Mouse (Mus musculus) liver, embryonic 11.5 days (tissue): Measurements from ENCODE around the gene Igfals. TPM values are rescaled to one million over a fixed set of nuclear protein-coding genes. Genes with fewer than 3 reads are reported as not detected.

ENCODE experiments used
- ATAC-seq: fragments of 200-750 bp; cut with Nextera tagmentation; replicated peaks from 2 replicates; pipeline ENCODE4 v1.8.0; 2017; ENCODE audit warnings: moderate number of reproducible peaks, mild to moderate bottlenecking, moderate TSS enrichment, moderate library complexity; ENCODE audit not compliant: low FRiP score
- DNase-seq: peaks from one replicate; pipeline ENCODE4 v3.0.0-alpha.2; 2017; ENCODE audit warnings: low spot score
- H3K27ac ChIP-seq: fragments of 300-500 bp; sonication (generic); 2 replicates; pipeline ENCODE4 v1.5.1; 2014; ENCODE audit warnings: mild to moderate bottlenecking, low read depth, low read length, control low read depth
- H3K27me3 ChIP-seq: fragments of 300-500 bp; sonication (generic); replicated peaks from 2 replicates; pipeline ENCODE4 v1.6.1; 2014; ENCODE audit warnings: low read length, mixed read lengths; ENCODE audit not compliant: control insufficient read depth, insufficient read depth
- H3K36me3 ChIP-seq: fragments of 300-500 bp; sonication (generic); 2 replicates; pipeline ENCODE4 v1.6.1; 2014; ENCODE audit warnings: mild to moderate bottlenecking, low read length, moderate library complexity, mixed read lengths; ENCODE audit not compliant: control insufficient read depth, insufficient read depth
- H3K4me1 ChIP-seq: fragments of 300-500 bp; sonication (generic); replicated peaks from 2 replicates; pipeline ENCODE4 v1.6.1; 2014; ENCODE audit warnings: low read length, mixed read lengths; ENCODE audit not compliant: control insufficient read depth, insufficient read depth
- H3K4me2 ChIP-seq: fragments of 300-500 bp; sonication (generic); 2 replicates; pipeline ENCODE4 v1.6.1; 2014; ENCODE audit warnings: mild to moderate bottlenecking, control low read depth, moderate library complexity
- H3K4me3 ChIP-seq: fragments of 300-500 bp; sonication (generic); 2 replicates; pipeline ENCODE4 v1.5.1; 2014; ENCODE audit warnings: low read depth, low read length, control low read depth
- H3K9ac ChIP-seq: fragments of 300-500 bp; sonication (generic); 2 replicates; pipeline ENCODE4 v1.6.1; 2014; ENCODE audit warnings: low read depth, low read length, control low read depth
- H3K9me3 ChIP-seq: fragments of 300-500 bp; sonication (generic); 2 replicates; pipeline ENCODE4 v1.6.1; 2016; ENCODE audit warnings: low read length, inconsistent platforms, mixed read lengths; ENCODE audit not compliant: control insufficient read depth
- WGBS: fragments of 180-500 bp; shearing (Covaris S2); extraction: QIAGEN DNeasy Blood & Tissue Kit; methylation state at CpG from one replicate; pipeline ENCODE4 v1.1.7; 2014; 5-methylcytosine and 5-hydroxymethylcytosine counted together
- polyA plus RNA-seq: library from polyadenylated mRNA; unstranded; fragments of >200 nt; fragmentation: Nextera tagmentation; extraction: Ambion mirVana; gene quantifications from 2 replicates; pipeline ENCODE4 v1.2.1, GENCODE M21; 2014

The Igfals gene
- polyA plus RNA-seq, 1 experiment from 2014 or later = 4.3 TPM

DNA sequence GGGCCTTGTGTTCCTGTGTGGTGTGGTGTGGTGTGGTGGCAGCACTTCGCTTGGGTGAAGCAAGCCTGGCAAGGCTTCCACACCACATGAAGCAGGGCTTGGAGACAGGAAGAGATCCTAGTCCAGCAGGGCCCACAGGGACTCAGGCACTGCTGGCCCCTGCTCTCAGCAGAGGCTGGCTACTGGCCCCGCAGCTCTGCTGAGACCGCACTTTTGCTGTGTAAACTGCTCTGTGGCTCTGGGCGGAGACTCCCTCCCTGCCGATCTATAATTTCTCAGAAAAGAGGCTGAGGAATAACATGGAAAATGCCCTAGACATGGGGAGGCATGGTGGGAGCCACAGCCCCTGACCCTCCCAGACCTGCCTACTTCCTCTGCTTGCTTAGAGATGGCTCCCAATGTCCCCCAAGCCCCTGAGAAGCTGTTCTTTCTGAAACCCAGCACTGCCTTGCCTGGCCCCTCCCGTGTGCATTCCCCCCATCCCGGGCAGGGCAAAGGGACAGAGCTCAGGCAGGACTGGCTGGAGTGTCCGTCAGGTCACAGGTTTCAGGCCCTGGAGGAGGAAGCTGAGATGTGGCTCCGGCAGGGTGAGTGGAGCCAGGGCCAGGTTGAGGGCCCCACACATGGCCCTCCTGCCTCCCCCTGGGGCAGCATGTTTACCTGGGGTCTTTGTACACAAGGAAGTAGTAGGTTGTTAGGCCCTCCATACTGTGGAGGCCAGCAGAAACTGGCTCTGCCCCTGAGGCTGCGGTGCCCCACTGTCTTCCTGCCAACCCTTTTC lies 11.7 kb downstream of the Igfals start:
- ATAC-seq (peak; percentile 10; the same call in 1 of the 2 replicates), DNase-seq (no peak)
- Histone ChIP-seq H3K9me3 (no peaks in the 10 kb centered on the region), H3K9ac (peak overlapping the region; percentile 41), H3K4me2 (peak overlapping the region; percentile 41), H3K36me3 (no peaks in the 10 kb centered on the region), H3K27me3 (no peaks in the 10 kb centered on the region), H3K4me3 (peak overlapping the region; percentile 12; the same call in 1 of the 2 replicates), H3K4me1 (0 out of 2 replicates have a peak, but pooled peaks cover 3% of the 10 kb centered on the region), H3K27ac (peak overlapping the region; percentile 73)
- 56% methylated on average over 10 of the region's 10 CpGs for WGBS

DNA sequence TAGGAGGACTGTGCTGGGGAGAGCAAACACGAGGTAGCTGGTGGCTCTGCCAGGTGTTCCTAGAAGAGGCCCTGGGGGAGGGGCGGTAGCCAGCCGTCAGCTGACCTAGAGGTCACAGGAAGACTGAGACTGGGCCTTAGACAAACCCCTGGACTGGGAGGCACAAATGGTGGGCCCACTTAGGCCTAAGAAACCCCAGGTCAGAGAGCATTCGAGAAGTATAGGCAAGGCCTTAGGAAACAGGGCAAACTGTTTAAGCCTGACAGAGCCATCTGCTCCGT lies 12.3 kb downstream of the Igfals start:
- Histone ChIP-seq H3K4me3 (peak overlapping the region; percentile 12; the same call in 1 of the 2 replicates), H3K4me2 (peak overlapping the region; percentile 41), H3K27me3 (no peaks in the 10 kb centered on the region), H3K9me3 (no peaks in the 10 kb centered on the region), H3K9ac (peak overlapping the region; percentile 41; the same call in 1 of the 2 replicates), H3K4me1 (0 out of 2 replicates have a peak, but pooled peaks cover 3% of the 10 kb centered on the region), H3K27ac (peak overlapping the region; percentile 73; the same call in 1 of the 2 replicates), H3K36me3 (peaks cover 3% of the 10 kb centered on the region; the same call in 1 of the 2 replicates)
- 37% methylated on average over 5 of the region's 5 CpGs for WGBS
- peak; percentile 32; the same call in 1 of the 2 replicates for ATAC-seq
- no peak for DNase-seq

DNA sequence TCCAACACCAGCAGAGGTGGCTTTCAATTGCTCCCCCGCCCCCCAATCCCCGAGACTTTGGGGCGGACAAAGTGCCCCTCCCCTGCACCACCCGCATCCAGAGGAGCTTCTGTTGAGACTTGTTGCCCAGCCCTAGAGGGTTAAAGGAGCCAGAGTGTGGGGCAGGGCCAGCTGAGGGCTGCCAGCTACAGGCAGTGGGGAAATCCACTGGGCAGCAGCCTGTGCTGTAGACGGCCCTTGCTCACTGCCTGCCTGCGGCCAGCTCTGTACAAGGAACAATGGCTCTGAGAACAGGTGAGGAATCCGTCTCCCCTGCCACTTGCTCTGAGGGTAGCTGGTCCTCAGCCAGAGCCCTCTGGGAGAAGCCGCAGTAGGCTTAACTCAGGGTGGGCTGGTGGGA lies 12.7 kb downstream of the Igfals start:
- 80% methylated on average over 8 of the region's 8 CpGs for WGBS
- 0 out of 2 replicates have a peak, but pooled peaks cover 3% of the 10 kb centered on the region for H3K4me1 ChIP-seq
- H3K9ac ChIP-seq = no peak overlapping the region
- ATAC-seq (no peak), DNase-seq (no peak)
- no peak overlapping the region for H3K27ac ChIP-seq
- H3K9me3 ChIP-seq = no peaks in the 10 kb centered on the region
- no peaks in the 10 kb centered on the region for H3K27me3 ChIP-seq
- 0 out of 2 replicates have a peak overlapping the region, but pooled peaks have one; percentile 0 for H3K4me2 ChIP-seq
- H3K36me3 ChIP-seq = peaks cover 7% of the 10 kb centered on the region; the same call in 1 of the 2 replicates
- no peak overlapping the region for H3K4me3 ChIP-seq

DNA sequence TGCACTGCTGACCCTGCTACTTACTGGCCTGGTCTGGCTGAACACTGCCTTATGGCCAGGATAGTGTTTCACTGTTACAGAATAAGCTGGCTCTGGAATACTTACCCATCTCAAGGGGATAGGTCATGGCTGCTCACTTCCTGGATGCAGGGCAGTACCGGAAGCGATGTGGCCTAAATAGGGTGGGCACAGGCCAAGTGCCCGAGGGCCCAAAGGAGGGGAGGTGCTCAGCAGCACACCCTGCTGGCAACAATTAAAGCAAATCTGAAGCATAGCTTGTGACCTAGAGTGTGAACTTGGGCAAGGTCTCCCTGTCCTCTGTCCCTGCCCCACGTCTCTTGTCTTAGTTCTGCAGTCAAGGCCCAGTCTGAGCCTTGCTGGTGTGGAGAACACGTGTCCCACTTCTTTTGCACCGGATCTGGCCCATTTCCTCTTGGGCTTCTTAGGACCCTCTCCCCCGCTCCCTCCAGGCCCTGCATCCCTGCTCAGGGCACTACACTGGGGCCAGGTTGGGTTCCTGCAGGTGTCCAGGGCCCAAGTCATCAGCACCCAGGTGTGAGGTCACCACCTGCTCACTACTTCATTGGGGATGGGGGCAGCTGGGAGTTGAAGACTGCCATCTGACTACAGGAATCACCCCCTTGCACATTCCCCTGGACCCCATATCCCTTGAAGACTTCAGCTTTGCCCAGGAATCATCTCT lies 16.1 kb downstream of the Igfals start:
- no peak overlapping the region for H3K9ac ChIP-seq
- ATAC-seq (no peak), DNase-seq (no peak)
- no peak overlapping the region for H3K4me2 ChIP-seq
- H3K4me3 ChIP-seq = no peak overlapping the region
- no peaks in the 10 kb centered on the region for H3K27me3 ChIP-seq
- peaks cover 16% of the 10 kb centered on the region; the same call in 1 of the 2 replicates for H3K36me3 ChIP-seq
- H3K4me1 ChIP-seq = peaks cover 11% of the 10 kb centered on the region; the same call in 1 of the 2 replicates
- no peak overlapping the region for H3K27ac ChIP-seq
- no peaks in the 10 kb centered on the region for H3K9me3 ChIP-seq
- WGBS = 52% methylated on average over 7 of the region's 7 CpGs

DNA sequence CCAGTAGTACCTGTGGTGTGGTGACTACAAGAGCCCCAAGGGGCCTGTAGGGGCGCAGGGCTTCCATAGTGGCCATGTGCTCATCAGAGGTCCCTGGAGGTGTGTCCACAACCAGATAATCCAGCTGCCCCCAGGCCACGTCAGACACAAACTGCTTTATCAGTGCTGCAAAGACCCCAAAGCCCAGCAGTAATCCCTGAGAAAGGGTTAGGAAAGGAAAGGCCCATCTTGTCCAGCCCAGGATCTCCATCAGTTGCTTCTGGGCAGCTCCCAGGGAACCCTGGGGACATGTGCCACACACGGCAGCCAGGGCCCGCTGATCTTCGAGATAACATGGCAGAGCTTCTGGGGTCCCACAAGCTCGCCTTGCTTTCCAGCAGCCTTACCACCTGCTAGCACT lies 18.6 kb downstream of the Igfals start:
- H3K4me2 ChIP-seq = peak overlapping the region; percentile 92; the same call in 1 of the 2 replicates
- peaks cover 22% of the 10 kb centered on the region; the same call in 1 of the 2 replicates for H3K36me3 ChIP-seq
- H3K4me1 ChIP-seq = peaks cover 18% of the 10 kb centered on the region
- no peaks in the 10 kb centered on the region for H3K27me3 ChIP-seq
- ATAC-seq (no peak), DNase-seq (no peak)
- WGBS = 84% methylated on average over 6 of the region's 6 CpGs
- no peak overlapping the region for H3K27ac ChIP-seq
- H3K9ac ChIP-seq = no peak overlapping the region
- peak overlapping the region; percentile 76 for H3K4me3 ChIP-seq
- no peaks in the 10 kb centered on the region for H3K9me3 ChIP-seq

DNA sequence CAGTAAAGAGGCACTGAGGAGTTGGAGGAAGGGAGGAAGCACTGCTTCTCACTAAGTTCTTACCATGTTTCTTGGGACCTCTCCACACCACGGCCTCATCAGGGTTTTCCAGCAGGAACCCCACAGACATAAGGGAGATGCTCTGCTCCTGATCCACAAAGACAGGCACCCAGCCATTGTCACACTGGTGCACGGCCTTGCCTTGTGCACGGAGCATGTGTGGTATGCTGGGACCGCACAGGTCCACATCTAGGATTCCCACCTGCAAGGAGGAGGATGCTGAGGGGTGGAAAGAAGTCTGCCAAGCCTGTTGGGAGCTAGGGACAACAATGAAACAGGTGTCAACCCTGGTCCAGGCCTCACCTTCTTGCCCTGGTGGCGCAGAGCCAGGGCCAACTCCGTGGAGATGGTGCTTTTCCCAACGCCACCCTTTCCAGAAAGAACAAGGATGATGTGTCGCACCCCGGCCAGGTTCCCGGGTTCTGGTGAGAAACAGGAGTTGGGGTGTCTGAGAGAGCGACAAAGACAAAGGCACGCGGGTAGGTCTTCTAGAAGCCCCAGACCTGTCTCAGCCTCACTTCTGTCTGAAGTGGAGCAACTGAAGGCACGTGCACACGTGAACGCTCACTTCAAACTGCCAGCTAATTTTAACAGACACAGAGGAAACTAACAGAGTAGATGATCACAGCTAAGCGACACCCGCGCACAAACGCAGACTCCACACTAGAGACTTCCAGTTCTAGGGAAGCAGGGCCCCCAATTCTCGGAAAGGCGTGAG lies 19.7 kb downstream of the Igfals start:
- H3K9me3 ChIP-seq = no peaks in the 10 kb centered on the region
- no peak for ATAC-seq
- peaks cover 18% of the 10 kb centered on the region for H3K4me1 ChIP-seq
- H3K4me2 ChIP-seq = peak overlapping the region; percentile 92
- 22% methylated on average over 22 of the region's 22 CpGs for WGBS
- no peaks in the 10 kb centered on the region for H3K27me3 ChIP-seq
- H3K27ac ChIP-seq = no peak overlapping the region; the same call in 1 of the 2 replicates
- DNase-seq = no peak
- H3K36me3 ChIP-seq = peaks cover 28% of the 10 kb centered on the region; the same call in 1 of the 2 replicates
- H3K9ac ChIP-seq = peak overlapping the region; percentile 74
- peak overlapping the region; percentile 76 for H3K4me3 ChIP-seq

DNA sequence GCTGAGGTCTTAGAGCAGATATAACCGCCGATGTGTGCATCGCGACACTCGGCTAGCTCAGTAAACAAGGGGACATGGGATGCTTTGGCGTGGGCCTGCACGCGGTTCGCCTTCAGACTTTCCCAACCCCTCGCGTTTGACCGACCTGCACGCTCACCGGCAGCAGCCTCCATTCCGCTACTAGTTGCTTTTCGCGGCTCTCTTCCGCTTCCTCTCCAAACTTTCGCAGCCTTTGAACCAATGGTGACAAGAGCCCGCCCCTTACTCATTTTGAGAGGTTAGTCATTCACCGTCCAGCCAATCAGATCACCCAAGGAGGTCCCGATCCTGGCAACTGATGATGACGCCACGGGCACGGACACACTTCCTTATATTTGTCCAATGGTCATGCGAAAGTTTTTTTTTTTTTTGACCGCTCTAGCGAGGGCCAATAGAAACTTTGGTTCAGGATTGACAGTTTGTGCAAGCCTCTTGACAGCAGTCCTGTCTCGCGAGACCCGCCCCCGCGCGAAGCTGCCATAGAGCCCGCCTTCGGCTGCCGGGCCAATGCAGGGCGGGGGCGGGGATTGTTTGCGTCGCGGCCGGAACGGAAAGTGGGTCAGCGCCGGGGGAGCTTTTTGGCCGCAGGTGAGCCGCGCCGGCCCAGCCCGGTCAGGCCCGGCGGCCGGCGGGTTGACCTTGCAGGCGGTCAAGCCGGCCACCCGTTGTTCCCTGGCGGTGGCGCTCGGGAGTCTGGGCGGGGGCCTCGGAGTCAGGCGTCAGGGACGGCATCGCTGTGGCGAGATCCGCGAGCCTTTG lies 20.5 kb downstream of the Igfals start, which contains the start of the genes Nubp2 and Spsb3:
Gene Nubp2 (minus strand): TSS at position 216 of the 798 bp plus-strand sequence.
Gene Spsb3 (plus strand): TSS at position 510 of the 798 bp plus-strand sequence.
- H3K27me3 ChIP-seq = no peaks in the 10 kb centered on the region
- under 1% methylated on average over 69 of the region's 69 CpGs for WGBS
- H3K4me2 ChIP-seq = peak within 1 kb of the TSS; percentile 96
- H3K9ac ChIP-seq = peak within 1 kb of the TSS; percentile 80
- DNase-seq = peak; percentile 95
- peak within 1 kb of the TSS; percentile 60 for H3K27ac ChIP-seq
- peak within 1 kb of the TSS; percentile 76 for H3K4me3 ChIP-seq
- H3K36me3 ChIP-seq = peaks cover 35% of the 10 kb centered on the region; the same call in 1 of the 2 replicates
- H3K9me3 ChIP-seq = no peaks in the 10 kb centered on the region
- H3K4me1 ChIP-seq = peaks cover 18% of the 10 kb centered on the region
- peak; percentile 92 for ATAC-seq
